Mouse (Mus musculus) megakaryocyte, embryonic 14.5 days (primary cell): ENCODE data around the gene Ptafr.

ENCODE experiments used
- FLI1 ChIP-seq: IDR thresholded peaks from 2 replicates; pipeline ENCODE4 v1.6.1; 2012; ENCODE audit warnings: low read length, inconsistent platforms, mixed read lengths
- GATA1 ChIP-seq: IDR thresholded peaks from 3 replicates; pipeline ENCODE4 v1.6.1; 2012; ENCODE audit warnings: mixed read lengths, low read length, inconsistent platforms, borderline replicate concordance

GRCm38 (mm10) chr4:132530033-132530804 is 33.6 kb upstream of the Ptafr start:
- TF ChIP-seq FLI1 (no peak), GATA1 (no peak)
